Mouse (Mus musculus) frontal cortex, adult 2 months (tissue): ENCODE data around the gene Trim17. TPM values are rescaled to one million over a fixed set of nuclear protein-coding genes. Genes with fewer than 3 reads are reported as not detected.

ENCODE experiments used
- DNase-seq, 2 experiments: peaks; one replicate each; pipeline ENCODE4 v3.0.0; 2022; ENCODE audit warnings: low spot score in 1 of 2; ENCODE audit errors: extremely low spot score in 1 of 2
- polyA plus RNA-seq: library from polyadenylated mRNA; depleted of rRNA; stranded (reverse); fragments of >200 nt; gene quantifications from 2 replicates; pipeline ENCODE4 v1.2.3, GENCODE M21; 2012; rRNA removed

Gene Trim17
- polyA plus RNA-seq, 1 experiment = 7.8 TPM

- DNase-seq = no peak
These were observed 30.9 kb downstream of the Trim17 start for GRCm38 (mm10) chr11:58985299-58985917.

- no peak for DNase-seq
These were observed 34.7 kb downstream of the Trim17 start for GRCm38 (mm10) chr11:58989166-58989565.

- DNase-seq = no peak
These were observed 35.7 kb downstream of the Trim17 start for GRCm38 (mm10) chr11:58990141-58990540.

GRCm38 (mm10) chr11:58990794-58991193, 36.3 kb downstream of the Trim17 start:
- peak in 1 of 2 experiments; percentile 46 for DNase-seq

- DNase-seq = no peak
These were observed 37.4 kb downstream of the Trim17 start for GRCm38 (mm10) chr11:58991911-58992310.

- no peak for DNase-seq
These were observed 38.7 kb downstream of the Trim17 start for GRCm38 (mm10) chr11:58993091-58993670.

GRCm38 (mm10) chr11:58994337-58994826, 39.9 kb downstream of the Trim17 start:
- DNase-seq = peak in 1 of 2 experiments; percentile 47

GRCm38 (mm10) chr11:58995061-58995806, 40.7 kb downstream of the Trim17 start:
- no peak for DNase-seq

- peak in 1 of 2 experiments; percentile 53 for DNase-seq
These were observed 41.4 kb downstream of the Trim17 start for GRCm38 (mm10) chr11:58995807-58996370.

- DNase-seq = no peak
These were observed 43.1 kb downstream of the Trim17 start for GRCm38 (mm10) chr11:58997541-58997940.

- no peak for DNase-seq
These were observed 44.7 kb downstream of the Trim17 start for GRCm38 (mm10) chr11:58999158-58999557.

GRCm38 (mm10) chr11:58999830-59000229, 45.3 kb downstream of the Trim17 start:
- DNase-seq = no peak

- DNase-seq = peak in 1 of 2 experiments; percentile 56
These were observed 46.1 kb downstream of the Trim17 start for GRCm38 (mm10) chr11:59000635-59001034.

GRCm38 (mm10) chr11:59002327-59003079, 48.0 kb downstream of the Trim17 start:
- DNase-seq = no peak

- DNase-seq = peak; percentile 39 to 70
These were observed 60.6 kb downstream of the Trim17 start for GRCm38 (mm10) chr11:59015052-59015451.

Other genes with a start within 250 kb of the Trim17 start
- not detected in 2 replicates for gene Olfr318, start 230.7 kb upstream of the Trim17 start, polyA plus RNA-seq
- 0.06 TPM in 1 of 2 replicates, not detected in the other for gene Olfr317, start 215.5 kb upstream of the Trim17 start, polyA plus RNA-seq
- 1.7 and 3.6 TPM in 2 replicates for gene Olfr316, start 202.0 kb upstream of the Trim17 start, polyA plus RNA-seq
- not detected in 2 replicates for gene Olfr315, start 181.5 kb upstream of the Trim17 start, polyA plus RNA-seq
- gene Olfr314, start 171.7 kb upstream of the Trim17 start, polyA plus RNA-seq = not detected in 2 replicates
- gene Fam183b, start 152.7 kb upstream of the Trim17 start, polyA plus RNA-seq = 1.2 TPM in 2 replicates
- gene Olfr313, start 139.7 kb upstream of the Trim17 start, polyA plus RNA-seq = not detected in 2 replicates
- gene Olfr312, start 125.4 kb upstream of the Trim17 start, polyA plus RNA-seq = 0.02 TPM in 1 of 2 replicates, not detected in the other
- gene Olfr311, start 115.4 kb upstream of the Trim17 start, polyA plus RNA-seq = 0.06 TPM in 1 of 2 replicates, not detected in the other
- 19.7 and 22.5 TPM in 2 replicates for gene Gm12258, start 107.5 kb upstream of the Trim17 start, polyA plus RNA-seq
- 6.9 and 7.5 TPM in 2 replicates for gene 2810021J22Rik, start 87.5 kb upstream of the Trim17 start, polyA plus RNA-seq
- 6.3 and 6.4 TPM in 2 replicates for gene Zfp39, start 50.5 kb upstream of the Trim17 start, polyA plus RNA-seq
- 0.19 and 0.26 TPM in 2 replicates for gene Btnl10, start 36.8 kb upstream of the Trim17 start, polyA plus RNA-seq
- gene Rnf187, start 15.8 kb upstream of the Trim17 start, polyA plus RNA-seq = 554 and 589 TPM in 2 replicates
- 174 and 184 TPM in 2 replicates for gene Hist3h2ba, start 5.8 kb upstream of the Trim17 start, polyA plus RNA-seq
- gene Hist3h2a, start within 50 bp of the Trim17 start, polyA plus RNA-seq = 54.3 and 57.7 TPM in 2 replicates
- gene Trim11, start 23.4 kb downstream of the Trim17 start, polyA plus RNA-seq = 26.2 and 28.4 TPM in 2 replicates
- gene Obscn, start 181.7 kb downstream of the Trim17 start, polyA plus RNA-seq = 1.1 and 1.4 TPM in 2 replicates
- 6.4 and 7.0 TPM in 2 replicates for gene Iba57, start 209.1 kb downstream of the Trim17 start, polyA plus RNA-seq
- gene Gjc2, start 228.5 kb downstream of the Trim17 start, polyA plus RNA-seq = 13.8 and 16.7 TPM in 2 replicates
- gene Guk1, start 237.5 kb downstream of the Trim17 start, polyA plus RNA-seq = 232 and 250 TPM in 2 replicates
- 48.7 and 58.2 TPM in 2 replicates for gene Mrpl55, start 247.8 kb downstream of the Trim17 start, polyA plus RNA-seq